8 mouse cellular contexts compared by ENCODE assay signal in genomic region chr19:57610476-57611261, GRCm38 (mm10). TPM values are rescaled to one million over a fixed set of nuclear protein-coding genes. Genes with fewer than 3 reads are reported as not detected.
DNase-seq lines count a peak whose midpoint lies in the region; ATAC-seq lines count a peak whose summit lies in the region.

Gene Atrnl1, plus strand, starts transcription at chr19:57611034.

- peak within 1 kb of the TSS; percentile 95 for H3K9ac ChIP-seq in hindbrain, embryonic 16.5 days (ENCODE audit: low read depth, low read length)

- peak within 1 kb of the TSS; percentile 94 for H3K4me3 ChIP-seq in hindbrain, embryonic 16.5 days (ENCODE audit: low read length)
- H3K4me3 ChIP-seq in megakaryocyte, embryonic 14.5 days (replicated peaks) = peak within 1 kb of the TSS; percentile 97

- H3K9me3 ChIP-seq in hindbrain, embryonic 16.5 days (ENCODE audit: control insufficient read depth, low read length) = no peaks in the 10 kb centered on the region
- no peaks in the 10 kb centered on the region for H3K9me3 ChIP-seq in megakaryocyte, embryonic 14.5 days

- ATAC-seq in hindbrain, embryonic 16.5 days = peak; percentile 93

- H3K36me3 ChIP-seq in hindbrain, embryonic 16.5 days (ENCODE audit: control insufficient read depth, insufficient read depth, low read length) = no peaks in the 10 kb centered on the region
- H3K36me3 ChIP-seq in megakaryocyte, embryonic 14.5 days (replicated peaks; ENCODE audit: low read length) = no peaks in the 10 kb centered on the region

- H3K4me2 ChIP-seq in hindbrain, embryonic 16.5 days (ENCODE audit: low read length) = peak within 1 kb of the TSS; percentile 99

- DNase-seq in ZHBTc4 (ENCODE audit: low read depth, low spot score) = peak; percentile 89
- DNase-seq in cerebellum, postnatal 4 days (ENCODE audit: low spot score in 2 of 2) = peak; percentile 63 to 83
- peak; percentile 79 for DNase-seq in gastrocnemius, adult 18-20 months (ENCODE audit: low spot score)
- DNase-seq in left cerebral cortex, adult 9 months (ENCODE audit: low spot score in 2 of 2) = peak; percentile 62 to 75
- DNase-seq in right cerebral cortex, adult 2 months (ENCODE audit: low spot score in 2 of 2) = peak; percentile 81 to 84
- peak; percentile 51 for DNase-seq in urinary bladder, postnatal 10 days (ENCODE audit: low spot score)

- no peaks in the 10 kb centered on the region for H3K27me3 ChIP-seq in hindbrain, embryonic 16.5 days (replicated peaks; ENCODE audit: control insufficient read depth, insufficient read depth, low read length)
- peaks cover 55% of the 10 kb centered on the region for H3K27me3 ChIP-seq in megakaryocyte, embryonic 14.5 days (replicated peaks)

- peaks cover 15% of the 10 kb centered on the region for H3K4me1 ChIP-seq in hindbrain, embryonic 16.5 days (ENCODE audit: control insufficient read depth, insufficient read depth, low read depth, low read length)
- H3K4me1 ChIP-seq in megakaryocyte, embryonic 14.5 days = peaks cover 25% of the 10 kb centered on the region

- WGBS in hindbrain, embryonic 16.5 days = 0% methylated on average over 71 of the region's 103 CpGs

- H3K27ac ChIP-seq in hindbrain, embryonic 16.5 days (ENCODE audit: low read depth, low read length) = peak within 1 kb of the TSS; percentile 97

RNA-seq across cellular contexts. Expression of gene Atrnl1, which starts in this region (rescaled TPM):
- total RNA-seq in gastrocnemius, adult 18-20 months (2021) = 1 to 10 TPM; 4.4 to 5.0 TPM
- polyA plus RNA-seq in hindbrain, embryonic 16.5 days (2015; fragmentation: Nextera tagmentation; extraction: Ambion mirVana) = 5.3 and 6.5 TPM in 2 replicates
- 0.25 TPM in 1 of 2 replicates, not detected in the other for polyA plus RNA-seq in megakaryocyte, embryonic 14.5 days (2012; ENCODE audit: insufficient read depth, low replicate concordance)

Comparison
In these comparisons a context has a peak if more than half of its experiments do, and no peak if none do; other contexts are left out.
1. Peak in every context shown above with its lines: DNase-seq, ATAC-seq, H3K4me3 ChIP-seq and H3K27ac ChIP-seq.